Mouse (Mus musculus) erythroblast, embryonic 14.5 days (primary cell): ENCODE measurements at regions not wholly inside any gene's neighbourhood (a gene's known extent, or its start where the extent isn't known, plus 50 kb on each side); places are given as distances from the start of the nearest gene placed in this dataset.

ENCODE experiments used
- GATA1 ChIP-seq: IDR thresholded peaks from 2 replicates; pipeline ENCODE4 v1.6.1; 2012; ENCODE audit warnings: low read length, inconsistent platforms, mixed read lengths
- TAL1 ChIP-seq: IDR thresholded peaks from 3 replicates; pipeline ENCODE4 v1.6.1; 2012; ENCODE audit warnings: low read length, inconsistent platforms, mixed read lengths

- no peak for TF ChIP-seq TAL1
- no peak for TF ChIP-seq GATA1
Observed at GRCm38 (mm10) chr9:47403317-47403716, 126.7 kb upstream of the Cadm1 start.
